Mouse (Mus musculus): ENCODE measurements at regions not wholly inside any gene's neighbourhood (a gene's known extent, or its start where the extent isn't known, plus 50 kb on each side); places are given as distances from the start of the nearest gene placed in this dataset.
"Not testable (repeated sequence)": the region's sequence is repeated elsewhere in the genome, so short reads cannot be mapped to it uniquely, and the experiment has no call there.

- no peak for DNase-seq (ENCODE audit: low spot score)
Measured at GRCm38 (mm10) chr17:14144082-14144481, 60.0 kb downstream of the Dact2 start.

- no peak for DNase-seq (ENCODE audit: low spot score)
Measured at GRCm38 (mm10) chr17:14141669-14142068, 62.4 kb downstream of the Dact2 start.

GRCm38 (mm10) chr17:14140266-14140665 is 63.8 kb downstream of the Dact2 start:
- no peak for DNase-seq (ENCODE audit: low spot score)

GRCm38 (mm10) chr17:14138941-14139340 is 65.2 kb downstream of the Dact2 start:
- no peak for DNase-seq (ENCODE audit: low spot score)

- peak; percentile 59 for DNase-seq (ENCODE audit: low spot score)
Measured at GRCm38 (mm10) chr17:14136702-14137315, 67.3 kb downstream of the Dact2 start.

- no peak for DNase-seq (ENCODE audit: low spot score)
Measured at GRCm38 (mm10) chr17:14134604-14135003, 69.5 kb downstream of the Dact2 start.

- no peak for DNase-seq (ENCODE audit: low spot score)
Measured at GRCm38 (mm10) chr17:14133986-14134385, 70.1 kb downstream of the Dact2 start.

GRCm38 (mm10) chr17:14127031-14127430 is 67.7 kb upstream of the Gm7358 start:
- not testable (repeated sequence) for DNase-seq (ENCODE audit: low spot score)

- no peak for DNase-seq (ENCODE audit: low spot score)
Measured at GRCm38 (mm10) chr17:14118863-14119262, 59.5 kb upstream of the Gm7358 start.

GRCm38 (mm10) chr17:14116223-14116622 is 56.9 kb upstream of the Gm7358 start:
- DNase-seq (ENCODE audit: low spot score), result no peak

- DNase-seq (ENCODE audit: low spot score), result no peak
Measured at GRCm38 (mm10) chr17:14114856-14115255, 55.5 kb upstream of the Gm7358 start.

- DNase-seq (ENCODE audit: low spot score), result peak; percentile 22
Measured at GRCm38 (mm10) chr17:14111692-14112091, 52.4 kb upstream of the Gm7358 start.
